Mouse (Mus musculus) ovary, postnatal 10 days (tissue): ENCODE results near the gene Rtn2.
A peak's percentile ranks its signal among the peaks of the same experiment; 100 is the strongest.

ENCODE experiments used
- DNase-seq: peaks from one replicate; pipeline ENCODE4 v3.0.0; 2022; ENCODE audit warnings: low spot score

Gene Rtn2

DNA sequence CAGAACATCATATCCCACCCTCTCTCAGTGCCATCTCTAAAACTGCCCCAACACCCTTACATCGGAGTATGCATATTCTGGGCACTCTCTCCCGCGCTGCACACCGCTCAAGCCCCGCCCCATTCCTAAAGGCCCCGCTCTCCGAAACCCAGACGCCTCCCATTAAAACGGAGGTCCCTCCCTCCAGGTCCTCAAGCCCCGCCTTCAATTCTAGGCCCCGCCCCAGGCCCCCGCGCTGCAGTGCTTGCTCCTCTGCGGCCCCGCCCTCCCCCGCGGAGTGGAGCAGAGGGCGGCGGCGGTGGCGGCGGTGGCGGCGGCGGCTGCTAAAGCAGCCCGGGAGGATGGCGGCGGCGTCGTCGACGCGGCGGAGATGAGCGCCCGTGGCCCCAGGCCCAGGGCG, at the start of gene Rtn2:
Gene Rtn2, plus strand, starts transcription at position 240 of the 400 bp plus-strand sequence.
- DNase-seq: no peak

DNA sequence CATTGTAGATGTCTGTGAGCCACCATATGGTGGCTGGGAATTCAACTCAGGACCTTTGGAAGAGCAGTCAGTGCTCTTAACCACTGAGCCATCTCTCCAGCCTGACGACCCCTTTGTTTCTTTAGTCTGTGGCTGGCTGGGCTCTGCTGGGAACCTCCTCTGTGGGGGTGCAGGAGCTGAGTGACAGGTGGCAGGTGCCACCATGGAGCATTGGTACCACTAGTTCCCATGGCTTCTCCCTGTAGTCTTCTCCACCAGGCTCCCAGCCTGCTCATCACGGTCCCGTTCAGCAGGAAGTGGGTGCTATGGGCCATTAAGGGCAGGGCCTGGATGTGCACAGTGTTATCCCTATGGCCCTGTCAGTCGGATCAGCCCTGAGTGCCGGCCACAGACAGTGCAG, 47.8 kb upstream of the Rtn2 start:
- DNase-seq: no peak

DNA sequence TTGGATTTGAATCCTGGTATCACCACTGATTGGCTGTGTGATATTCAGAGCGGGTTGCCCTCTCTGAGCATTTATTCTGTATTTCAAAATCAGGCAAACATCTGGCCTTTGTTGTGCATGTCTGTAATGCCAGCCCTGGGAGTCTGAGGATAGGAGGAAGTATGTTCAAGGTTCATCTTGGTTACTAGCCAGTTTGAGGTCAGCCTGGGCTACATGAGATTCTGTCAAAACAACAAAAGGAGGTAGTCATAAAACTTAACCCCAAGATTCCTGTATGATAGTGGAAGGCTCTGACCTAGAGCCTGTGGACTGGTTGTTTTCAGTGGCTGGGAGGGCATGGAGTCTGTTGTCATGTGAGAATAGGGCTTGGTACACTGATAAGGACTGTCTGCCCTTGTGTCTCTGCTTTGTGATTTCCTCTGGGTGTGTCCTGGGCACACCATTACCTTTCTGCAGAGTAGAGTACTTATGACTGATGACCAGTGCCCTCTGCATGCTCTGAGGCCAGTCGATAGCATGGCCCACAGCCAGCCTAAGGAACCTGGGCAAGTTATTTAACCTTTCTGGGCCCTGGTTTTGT, 47.2 kb upstream of the Rtn2 start:
- no peak for DNase-seq

DNA sequence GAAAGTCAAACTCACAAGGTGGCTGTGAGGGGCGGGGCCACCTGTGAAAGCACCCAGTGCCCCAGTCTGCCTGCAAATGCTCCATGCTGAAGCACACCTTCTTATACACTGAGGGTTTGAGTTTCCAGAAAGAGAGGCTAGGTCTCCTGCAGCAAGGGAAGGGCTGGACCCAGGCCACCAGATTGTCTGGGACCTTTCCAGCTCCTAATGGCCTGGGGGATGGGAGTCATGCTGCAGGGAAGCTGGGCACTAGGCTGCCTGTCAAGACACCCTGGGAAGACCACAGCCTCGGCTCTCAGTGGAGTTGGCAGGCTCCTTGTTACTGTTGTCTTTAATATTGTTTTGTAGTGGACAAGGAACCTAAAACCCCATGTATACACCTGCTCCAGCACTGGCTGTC, 46.0 kb upstream of the Rtn2 start:
- no peak for DNase-seq

DNA sequence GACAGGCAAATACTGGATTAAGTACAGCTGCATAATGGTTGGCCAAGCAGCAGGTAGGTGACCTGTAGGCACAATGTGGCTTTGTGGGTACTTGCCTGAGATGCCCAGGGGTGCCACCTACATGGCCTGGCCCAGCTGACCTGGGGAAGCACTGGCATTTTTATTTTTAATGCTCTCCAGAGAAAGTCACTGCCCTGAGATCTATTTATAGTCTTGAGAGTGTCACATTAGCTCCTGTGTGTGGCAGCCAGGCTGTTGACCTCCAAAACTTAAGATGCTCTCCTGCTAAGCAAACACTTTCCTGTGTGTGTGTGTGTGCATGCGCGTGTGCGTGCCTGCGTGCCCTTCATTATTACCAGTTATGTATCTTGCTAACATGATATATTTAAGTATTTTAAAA, 44.1 kb upstream of the Rtn2 start:
- DNase-seq: no peak

GRCm38 (mm10) chr7:19239423-19239822, 43.0 kb upstream of the Rtn2 start:
- peak; percentile 83 for DNase-seq

GRCm38 (mm10) chr7:19239986-19240385, 42.4 kb upstream of the Rtn2 start:
- DNase-seq: no peak

DNA sequence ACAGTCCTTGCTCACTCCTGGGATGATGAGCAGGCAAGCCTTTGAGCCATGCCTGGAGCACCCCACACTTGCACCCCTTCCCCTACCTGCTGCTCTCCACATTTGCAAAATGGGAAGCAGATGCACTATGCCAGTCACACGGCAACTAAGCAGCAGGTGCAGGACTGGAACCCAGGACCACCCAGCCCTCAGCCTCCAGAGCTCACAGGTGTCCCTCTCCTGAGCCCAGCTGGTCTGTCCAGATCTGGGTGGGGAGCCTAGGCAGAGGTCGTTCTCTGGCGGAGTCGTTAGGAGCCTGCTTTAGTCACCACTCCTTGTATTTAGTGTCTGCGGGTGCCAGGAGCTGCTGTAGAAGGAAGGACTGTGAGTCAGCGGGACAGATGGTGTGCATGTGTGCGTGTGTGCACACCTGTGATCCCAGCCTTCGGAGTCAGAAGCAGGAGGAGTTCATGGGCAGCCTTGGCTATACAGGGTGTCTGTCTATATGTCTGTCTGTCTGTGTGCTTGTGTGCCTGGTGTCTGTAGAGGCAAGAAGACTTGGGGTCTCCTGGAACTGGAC, 41.4 kb upstream of the Rtn2 start:
- DNase-seq: no peak

GRCm38 (mm10) chr7:19242005-19242404, 40.4 kb upstream of the Rtn2 start:
- no peak for DNase-seq

DNA sequence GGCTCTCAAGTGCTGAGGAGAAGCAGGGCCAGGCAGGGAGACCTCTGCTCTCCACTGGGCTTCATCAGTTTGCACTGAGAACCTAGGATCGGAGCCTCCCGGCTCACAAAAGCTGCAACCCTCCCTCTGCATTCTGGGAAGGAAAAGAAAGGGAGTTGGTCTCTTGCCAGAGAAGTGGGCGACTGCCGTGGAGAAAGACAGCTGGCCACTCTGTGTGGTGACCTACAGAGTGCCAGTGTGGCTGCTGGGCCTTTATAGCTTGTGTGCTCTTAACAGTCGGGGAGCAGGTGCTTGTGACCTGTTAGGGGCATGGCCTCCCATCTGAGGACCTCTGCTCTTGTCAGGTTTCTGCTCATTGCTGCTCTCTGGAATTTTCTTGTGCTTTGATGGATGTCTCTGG, 38.6 kb upstream of the Rtn2 start:
- no peak for DNase-seq

- no peak for DNase-seq
These were observed 37.3 kb upstream of the Rtn2 start for GRCm38 (mm10) chr7:19245083-19245482.

DNA sequence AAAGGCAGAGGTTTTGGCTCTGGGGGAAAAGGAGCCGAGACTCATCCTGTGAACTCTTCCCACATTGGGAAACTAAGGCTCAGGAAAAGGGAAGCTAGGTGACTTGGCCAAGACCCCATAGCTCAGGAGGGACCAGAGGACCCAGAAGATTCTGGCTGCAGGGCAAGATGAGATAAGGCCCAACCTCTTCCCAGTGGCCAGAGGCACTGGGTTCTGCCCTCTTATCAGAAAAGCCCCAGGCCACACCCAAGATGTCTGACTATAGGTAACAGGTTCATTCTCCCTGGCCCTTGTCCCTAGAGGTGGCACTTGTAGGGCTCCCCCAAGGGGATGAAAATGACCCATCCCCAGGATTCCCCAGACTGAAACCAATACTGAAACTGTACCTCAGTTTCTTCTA, 35.6 kb upstream of the Rtn2 start:
- DNase-seq: no peak

DNA sequence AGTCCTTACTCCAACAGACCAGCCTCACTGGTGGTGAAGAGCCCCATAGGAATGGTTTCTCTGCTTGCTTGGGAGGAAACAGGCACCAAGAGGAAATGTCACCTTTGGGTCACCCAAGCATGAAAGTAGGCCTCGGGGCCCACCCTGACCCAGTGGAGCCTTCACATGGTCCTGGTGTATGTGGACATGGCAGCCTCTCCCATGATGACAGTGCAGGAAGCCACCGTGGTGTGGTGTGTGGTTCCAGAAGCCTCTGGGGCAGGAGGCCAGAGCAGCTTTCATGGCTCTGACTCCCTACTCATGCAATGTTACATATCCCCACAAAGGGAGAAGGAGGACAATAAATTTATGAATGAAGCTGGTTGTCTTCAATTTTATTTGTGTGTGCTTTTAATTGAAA, 34.9 kb upstream of the Rtn2 start:
- no peak for DNase-seq

- no peak for DNase-seq
These were observed 30.3 kb upstream of the Rtn2 start for GRCm38 (mm10) chr7:19252078-19252477.

DNA sequence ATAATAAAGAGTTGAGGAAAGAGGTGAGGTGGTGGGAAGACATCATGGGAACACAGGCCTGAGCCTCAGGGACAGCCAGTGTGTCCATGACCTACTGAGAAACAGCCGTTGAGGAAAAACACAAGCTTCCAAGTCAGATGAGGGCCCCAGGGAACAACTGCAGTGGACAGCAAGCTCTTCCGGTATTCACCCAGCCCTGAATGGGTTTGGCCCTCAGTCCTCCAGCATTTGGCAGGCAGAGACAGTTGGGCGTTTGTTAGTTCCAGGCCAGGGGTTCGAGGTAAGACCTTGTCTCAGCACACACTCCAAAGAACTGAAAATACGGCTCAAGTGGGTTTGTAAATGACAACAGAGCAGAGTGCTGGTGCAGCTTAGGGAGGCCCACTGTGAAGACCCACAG, 29.0 kb upstream of the Rtn2 start:
- no peak for DNase-seq

DNA sequence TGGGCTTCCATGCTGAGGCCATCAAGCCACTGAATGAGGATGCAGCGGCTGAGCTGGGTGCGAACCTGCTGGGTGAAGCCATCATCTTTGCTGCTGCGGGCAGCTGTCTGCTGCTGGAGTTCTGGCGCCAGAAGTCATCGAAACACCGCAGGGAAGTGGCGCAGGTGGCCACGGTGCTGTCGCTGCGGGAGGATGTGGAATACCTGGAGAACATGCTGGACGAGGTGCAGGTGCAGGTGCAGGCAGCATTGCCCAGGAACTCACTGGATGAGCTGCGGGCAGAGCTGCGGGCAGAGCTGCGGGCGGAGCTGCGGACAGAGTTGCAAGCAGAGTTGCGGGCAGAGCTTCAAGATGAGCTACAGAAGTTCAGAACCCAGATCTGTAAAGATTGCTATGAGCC, 27.0 kb upstream of the Rtn2 start:
- no peak for DNase-seq

- no peak for DNase-seq
These were observed 25.9 kb upstream of the Rtn2 start for GRCm38 (mm10) chr7:19256567-19256966.

DNA sequence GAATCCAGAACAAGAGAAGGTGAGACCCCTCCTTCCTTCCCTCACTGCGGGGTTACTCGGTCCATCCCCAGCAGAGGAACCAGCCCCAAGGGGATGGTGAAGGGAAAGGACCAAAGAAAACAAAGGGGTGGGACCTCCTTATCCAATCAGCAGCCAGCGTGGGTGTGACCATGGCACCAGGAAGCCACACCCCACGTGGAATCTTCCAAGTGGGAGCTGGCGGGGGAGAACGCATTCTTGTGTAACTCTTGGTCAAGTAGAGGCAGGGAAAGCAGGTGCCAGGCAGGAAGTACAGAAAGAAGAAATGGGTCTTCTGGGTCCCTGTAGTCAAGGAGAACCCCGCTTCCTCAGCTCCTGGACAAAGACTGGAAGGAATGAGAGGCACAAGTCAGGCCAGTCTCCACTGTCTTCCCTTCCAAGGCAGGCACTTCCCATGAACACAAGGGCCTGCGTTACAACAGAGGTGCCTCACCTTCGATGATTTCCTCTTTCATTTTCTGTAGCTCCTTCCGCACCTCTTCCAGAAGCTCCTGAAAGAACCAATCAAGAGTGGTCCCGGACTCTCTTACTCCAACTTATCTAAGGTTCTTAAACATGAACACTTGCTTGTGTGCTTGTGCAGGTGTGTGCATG, 24.9 kb upstream of the Rtn2 start:
- peak; percentile 38 for DNase-seq

GRCm38 (mm10) chr7:19258336-19258735, 24.1 kb upstream of the Rtn2 start:
- DNase-seq: no peak

- DNase-seq: no peak
These were observed 17.3 kb upstream of the Rtn2 start for GRCm38 (mm10) chr7:19265147-19265546.

- DNase-seq: no peak
These were observed 16.2 kb upstream of the Rtn2 start for GRCm38 (mm10) chr7:19265928-19266822.

DNA sequence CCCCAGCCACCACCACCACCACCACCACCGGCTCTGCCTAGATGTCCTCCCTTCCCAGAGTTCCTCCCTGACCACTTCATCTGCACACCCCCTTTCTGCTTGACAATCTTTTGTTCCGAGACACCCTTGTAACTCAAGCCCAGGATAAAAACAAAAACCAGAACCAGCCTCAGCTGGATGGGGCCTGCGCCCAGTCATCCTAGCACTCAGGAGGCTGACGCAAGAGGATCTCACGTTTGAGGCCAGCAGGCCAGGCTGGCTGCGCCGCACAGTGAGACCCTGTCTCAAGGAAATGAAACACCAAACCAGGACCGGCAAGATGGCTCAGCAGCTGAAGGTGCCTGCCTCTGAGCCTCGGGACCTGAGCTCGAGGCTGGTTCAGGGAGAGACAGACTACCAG, 15.4 kb upstream of the Rtn2 start:
- DNase-seq: no peak
